Mouse (Mus musculus) left cerebral cortex, postnatal 36 days (tissue): ENCODE results near the gene Mab21l2. TPM values are rescaled to one million over a fixed set of nuclear protein-coding genes. Genes with fewer than 3 reads are reported as not detected.

Experiments
- DNase-seq, 2 experiments: peaks; one replicate each; pipeline ENCODE4 v3.0.0; 2021 to 2022; ENCODE audit warnings: low spot score in 2 of 2, mixed read lengths in 1 of 2
- intact Hi-C: fragments of 180-260 bp; cut with DNase I; formaldehyde crosslinking; loops from one replicate; pipeline ENCODE4 v1.15.1; 2025
- total RNA-seq, 2 experiments: library from RNA; stranded (reverse); gene quantifications; 2 replicates each; pipeline ENCODE4 v1.2.3; 2021

Mab21l2 gene
- total RNA-seq, 2 experiments from 2014 or later = not detected

DNA sequence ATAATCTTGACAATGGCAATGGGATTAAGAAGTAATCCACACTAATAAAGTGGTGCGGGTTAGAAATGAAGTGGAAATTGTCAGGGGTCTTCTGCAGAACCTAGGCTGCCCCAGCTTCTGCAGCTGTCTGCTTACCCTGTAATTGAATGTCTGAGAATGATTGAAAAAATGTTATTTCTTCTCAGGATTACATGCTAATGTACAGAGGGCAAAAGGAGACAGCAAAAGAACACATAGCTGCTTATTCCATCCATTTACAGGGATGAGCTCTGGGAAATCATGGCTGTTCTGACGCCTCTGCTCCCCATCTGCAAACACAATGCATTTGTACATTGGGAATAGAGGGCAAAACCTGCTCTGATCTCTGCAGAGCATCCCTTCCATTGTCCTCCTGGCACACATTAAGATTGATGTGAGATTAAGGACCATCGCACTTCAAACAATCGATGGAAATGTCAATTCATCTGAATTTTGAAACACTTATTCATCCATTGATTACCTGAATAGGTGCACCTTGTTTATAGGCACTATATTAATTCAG lies 7.3 kb downstream of the Mab21l2 start:
- no peak for DNase-seq
- intact Hi-C loops = no loop called here

DNA sequence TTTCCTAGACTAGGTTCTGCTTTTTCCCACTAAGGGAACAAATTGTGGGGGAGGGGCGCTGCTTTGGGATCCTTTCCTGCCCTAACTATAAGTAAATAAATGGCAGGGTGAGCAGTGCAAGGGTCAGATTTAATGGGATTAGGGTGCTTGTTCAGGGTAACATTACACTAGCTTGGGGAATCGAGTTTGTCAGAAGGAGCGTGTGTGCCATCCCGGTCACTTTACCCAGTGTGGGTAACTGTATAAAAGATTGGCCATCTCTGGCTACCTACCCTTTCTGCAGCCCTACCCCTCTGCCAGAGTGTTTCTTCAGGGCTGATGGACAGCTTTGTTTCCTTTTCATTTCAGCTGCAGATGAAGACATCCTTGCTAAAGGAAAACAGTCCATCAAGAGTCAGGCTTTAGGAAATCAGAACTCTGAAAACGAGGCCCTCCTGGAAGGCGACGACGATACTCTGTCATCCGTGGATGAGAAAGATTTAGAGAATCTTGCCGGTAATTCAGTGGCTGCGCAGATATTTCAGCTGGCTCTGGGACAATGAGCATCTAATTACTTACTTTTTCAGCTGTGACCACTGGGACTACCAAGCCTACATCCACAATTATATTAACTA lies 8.8 kb downstream of the Mab21l2 start:
- intact Hi-C loops = no loop called here
- DNase-seq = no peak

DNA sequence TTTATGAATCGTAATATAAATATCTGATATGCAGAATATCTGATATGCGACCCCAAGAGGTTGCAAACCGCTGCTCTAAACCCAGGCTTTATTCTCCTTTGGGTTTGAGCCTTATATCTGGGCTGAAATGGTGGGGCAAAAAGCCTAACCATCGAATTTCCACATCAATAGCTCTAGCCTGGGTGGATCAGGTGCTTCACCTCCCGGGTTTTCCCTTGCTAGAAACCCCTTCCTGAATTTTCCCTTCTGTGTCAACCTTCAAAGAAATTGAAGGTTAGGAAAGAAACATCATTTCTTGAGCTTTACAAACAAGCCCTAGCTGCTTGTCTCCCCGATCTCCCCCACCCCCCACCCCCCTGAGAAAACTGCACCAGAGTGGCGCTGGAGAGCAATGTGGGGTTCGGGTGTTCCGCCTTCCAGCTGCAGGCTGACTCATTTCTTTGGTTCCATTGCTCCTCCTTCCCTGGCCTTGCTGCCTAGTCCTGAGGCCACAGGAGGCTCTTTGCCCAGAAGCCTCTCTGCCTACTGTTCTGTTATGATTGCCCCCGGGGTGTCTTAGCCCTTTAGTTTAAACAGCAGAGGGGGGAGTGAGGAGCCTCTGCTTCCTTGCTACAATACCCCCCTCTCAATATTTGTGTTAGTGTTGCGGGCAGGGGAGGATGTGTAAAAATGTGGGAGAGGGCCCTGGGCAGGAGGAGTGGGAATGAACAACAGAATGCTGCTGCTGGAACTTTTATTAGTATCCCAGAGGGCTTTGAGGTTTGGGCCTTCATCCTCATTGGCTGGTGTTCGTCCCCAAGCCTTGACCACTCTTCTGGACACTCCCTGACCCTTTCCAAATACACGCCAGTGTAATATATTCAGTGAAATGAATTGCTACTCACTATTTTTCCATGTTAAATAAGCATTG lies 9.5 kb downstream of the Mab21l2 start:
- intact Hi-C loops = no loop called here
- DNase-seq = no peak

DNA sequence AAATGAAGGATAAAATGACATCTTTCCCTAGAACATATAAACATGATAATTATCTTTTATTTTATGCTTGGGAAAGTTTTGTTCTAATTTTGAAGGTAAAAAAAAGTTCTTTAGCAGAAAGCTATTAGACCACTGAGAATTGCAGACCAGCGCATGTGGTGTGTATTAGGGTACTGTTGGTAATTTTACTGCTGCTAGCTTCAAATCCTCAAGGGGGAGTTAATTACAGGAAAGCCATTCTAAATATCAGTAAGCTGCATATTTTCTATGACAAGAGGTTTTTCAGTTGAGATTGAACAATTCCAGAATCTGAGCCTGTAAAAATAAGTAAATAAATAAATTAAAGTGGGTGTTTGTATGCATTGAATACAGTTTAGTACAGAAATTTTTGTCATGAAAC lies 11.7 kb downstream of the Mab21l2 start:
- no peak for DNase-seq
- intact Hi-C loops = no loop called here

DNA sequence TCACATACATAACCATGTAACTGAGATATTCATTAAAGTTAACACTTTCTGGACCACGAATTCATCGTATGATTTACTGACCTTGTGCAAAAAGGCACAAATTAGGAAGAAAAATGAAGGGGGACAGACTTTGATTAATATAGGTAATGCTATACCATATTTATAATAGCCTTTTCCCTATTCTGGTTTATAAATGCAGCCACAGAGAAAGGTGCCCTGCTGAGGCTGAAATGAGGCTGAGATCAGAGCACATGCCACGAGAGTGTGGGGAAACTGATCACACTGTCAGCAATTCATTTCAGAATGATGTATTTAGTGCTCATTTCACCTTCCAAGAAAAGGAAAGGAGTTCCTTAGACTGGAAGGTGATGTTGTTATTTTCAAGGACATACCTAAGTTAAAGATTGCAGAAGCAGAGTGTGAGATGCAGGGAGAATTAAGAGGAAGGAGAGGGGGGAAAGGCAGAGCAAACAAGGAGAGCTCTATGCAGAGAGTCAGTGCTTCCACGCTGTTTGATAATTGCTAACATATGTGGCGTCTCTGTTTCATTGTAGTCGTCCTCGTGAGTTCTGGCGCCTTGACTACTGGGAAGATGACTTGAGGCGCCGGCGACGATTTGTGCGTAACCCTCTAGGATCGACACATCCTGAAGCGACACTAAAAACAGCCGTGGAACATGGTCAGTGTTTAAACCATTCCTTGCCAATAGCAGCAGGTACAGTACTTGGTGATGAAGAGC lies 16.7 kb downstream of the Mab21l2 start:
- no peak for DNase-seq
- intact Hi-C loops = no loop called here

DNA sequence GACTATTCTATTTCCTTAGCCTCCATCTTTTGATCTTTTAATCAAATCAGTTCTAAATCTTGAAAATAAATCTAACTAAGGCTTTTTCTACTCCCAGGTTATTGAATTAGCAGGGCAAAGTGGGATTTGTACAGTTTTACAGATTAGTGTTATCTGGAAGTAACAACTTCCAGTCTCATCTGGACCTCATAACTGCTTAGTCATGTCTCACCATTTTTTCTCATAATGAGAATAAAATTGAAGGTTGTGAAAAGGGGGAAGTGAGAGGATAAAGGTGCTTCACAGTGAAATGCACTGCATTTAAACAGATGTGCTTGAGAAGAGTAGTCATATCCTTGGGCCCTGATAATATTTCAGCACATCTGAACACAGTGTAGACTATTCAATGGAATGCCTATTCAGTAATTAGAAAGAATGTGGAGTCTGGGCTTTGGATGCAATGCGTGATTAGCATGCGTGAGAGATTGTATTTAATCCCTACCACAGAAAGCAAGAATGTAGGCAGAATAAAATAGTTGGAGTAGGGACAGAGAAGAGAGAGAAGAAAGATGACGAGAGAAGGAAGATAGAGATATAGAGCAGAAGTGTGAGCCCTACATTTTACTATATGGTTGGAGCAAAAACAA lies 25.4 kb downstream of the Mab21l2 start:
- no peak for DNase-seq
- intact Hi-C loops = no loop called here

DNA sequence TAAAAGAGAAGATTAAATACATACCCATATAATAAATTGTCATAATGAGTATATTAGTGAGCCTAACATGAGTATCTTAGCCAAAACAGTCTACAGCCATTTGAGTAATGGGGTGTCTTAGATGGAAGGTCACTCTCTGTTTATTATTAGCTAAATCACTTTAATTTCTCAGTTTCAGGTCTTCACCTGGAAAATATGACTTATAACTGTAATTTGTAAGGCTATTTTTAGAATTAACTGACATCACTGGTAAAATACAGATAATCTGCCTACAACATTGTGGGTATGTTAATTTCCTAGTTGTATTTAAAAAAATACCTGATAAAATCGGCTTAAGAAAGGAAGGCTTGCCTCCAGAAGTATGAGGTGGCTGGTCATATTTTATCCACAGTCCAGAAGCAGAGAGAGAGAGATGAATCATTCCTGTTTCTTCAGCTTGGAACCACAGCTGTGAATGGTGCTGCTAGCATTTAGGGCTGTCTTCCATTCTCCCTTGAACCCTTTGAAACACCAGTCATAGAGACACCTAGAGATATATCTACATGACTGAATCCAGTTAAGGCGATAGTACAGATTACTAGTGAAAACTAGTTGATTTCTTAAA lies 29.8 kb downstream of the Mab21l2 start:
- intact Hi-C loops = no loop called here
- DNase-seq = no peak

DNA sequence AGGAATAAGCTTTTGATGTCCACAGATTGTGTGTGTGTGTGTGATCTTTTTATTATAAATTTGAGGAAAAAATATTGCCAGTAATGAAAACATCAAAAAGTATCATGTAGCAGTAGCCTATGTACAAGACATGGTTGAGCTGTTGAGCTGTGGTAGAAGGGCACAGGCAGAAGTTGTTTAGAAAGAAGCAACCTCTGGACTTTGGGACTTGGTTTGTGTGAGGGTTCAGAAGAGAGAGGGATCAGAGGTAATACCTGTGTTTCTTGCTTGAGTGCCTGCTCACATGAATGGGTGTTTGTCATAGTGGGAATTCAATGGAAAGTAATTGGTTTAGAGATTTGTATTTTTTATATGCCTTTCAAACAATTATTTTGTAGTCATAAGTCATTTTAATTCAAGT lies 47.8 kb downstream of the Mab21l2 start:
- intact Hi-C loops = no loop called here
- no peak for DNase-seq
